Mouse (Mus musculus): ENCODE results near the gene St8sia6. TPM values are rescaled to one million over a fixed set of nuclear protein-coding genes. Genes with fewer than 3 reads are reported as not detected.
"Not testable (repeated sequence)": the region's sequence is repeated elsewhere in the genome, so short reads cannot be mapped to it uniquely, and the experiment has no call there.

St8sia6 gene
- total RNA-seq, 2 experiments from 2014 or later: 0.48 to 0.59 TPM

GRCm38 (mm10) chr2:13789365-13789764, 4.5 kb downstream of the St8sia6 start:
- no peak for TF ChIP-seq CTCF (IDR thresholded peaks at IDR 0.05)
- intact Hi-C loops (cut with DNase I): no loop called here
- Histone ChIP-seq H3K4me3 (no peak overlapping the region), H3K27ac (no peak overlapping the region)
- DNase-seq: no peak

GRCm38 (mm10) chr2:13786577-13787168, 7.2 kb downstream of the St8sia6 start:
- Histone ChIP-seq H3K4me3 (no peak overlapping the region), H3K27ac (no peak overlapping the region)
- TF ChIP-seq CTCF (IDR thresholded peaks at IDR 0.05): no peak
- intact Hi-C loops (cut with DNase I): no loop called here
- no peak for DNase-seq

- H3K4me3 ChIP-seq; H3K27ac ChIP-seq; intact Hi-C loops (cut with DNase I); DNase-seq: not testable (repeated sequence)
Observed at GRCm38 (mm10) chr2:13785992-13786391, 7.9 kb downstream of the St8sia6 start.

GRCm38 (mm10) chr2:13785247-13785646, 8.6 kb downstream of the St8sia6 start:
- H3K27ac ChIP-seq: no peak overlapping the region
- no peak for DNase-seq
- intact Hi-C loops (cut with DNase I): no loop called here
- TF ChIP-seq CTCF (IDR thresholded peaks at IDR 0.05): no peak
- H3K4me3 ChIP-seq: no peak overlapping the region

GRCm38 (mm10) chr2:13784448-13784847, 9.4 kb downstream of the St8sia6 start:
- no peak for TF ChIP-seq CTCF (IDR thresholded peaks at IDR 0.05)
- Histone ChIP-seq H3K27ac (no peak overlapping the region), H3K4me3 (no peak overlapping the region)
- intact Hi-C loops (cut with DNase I): no loop called here
- no peak for DNase-seq

- intact Hi-C loops (cut with DNase I): no loop called here
- no peak for TF ChIP-seq CTCF (IDR thresholded peaks at IDR 0.05)
- no peak overlapping the region for H3K27ac ChIP-seq
- no peak for DNase-seq
- no peak overlapping the region for H3K4me3 ChIP-seq
Observed at GRCm38 (mm10) chr2:13777032-13777431, 16.8 kb downstream of the St8sia6 start.

- DNase-seq: no peak
- Histone ChIP-seq H3K4me3 (no peak overlapping the region), H3K27ac (no peak overlapping the region)
- no peak for TF ChIP-seq CTCF (IDR thresholded peaks at IDR 0.05)
- intact Hi-C loops (cut with DNase I): no loop called here
Observed at GRCm38 (mm10) chr2:13776453-13776852, 17.4 kb downstream of the St8sia6 start.

GRCm38 (mm10) chr2:13775056-13775455, 18.8 kb downstream of the St8sia6 start:
- DNase-seq: no peak
- Histone ChIP-seq H3K27ac (no peak overlapping the region), H3K4me3 (no peak overlapping the region)
- TF ChIP-seq CTCF (IDR thresholded peaks at IDR 0.05): no peak
- intact Hi-C loops (cut with DNase I): no loop called here

GRCm38 (mm10) chr2:13768524-13768923, 25.3 kb downstream of the St8sia6 start:
- intact Hi-C loops (cut with DNase I): no loop called here
- Histone ChIP-seq H3K27ac (no peak overlapping the region; the same call in 1 of the 2 replicates), H3K4me3 (no peak overlapping the region)
- TF ChIP-seq CTCF (IDR thresholded peaks at IDR 0.05): no peak
- no peak for DNase-seq

- intact Hi-C loops (cut with DNase I): no loop called here
- DNase-seq: no peak
- TF ChIP-seq CTCF (IDR thresholded peaks at IDR 0.05): no peak
- Histone ChIP-seq H3K27ac (peak overlapping the region; percentile 40; the same call in 1 of the 2 replicates), H3K4me3 (no peak overlapping the region)
Observed at GRCm38 (mm10) chr2:13767532-13768411, 26.1 kb downstream of the St8sia6 start.

GRCm38 (mm10) chr2:13760366-13760765, 33.5 kb downstream of the St8sia6 start:
- no peak for DNase-seq
- intact Hi-C loops (cut with DNase I): no loop called here
- no peak for TF ChIP-seq CTCF (IDR thresholded peaks at IDR 0.05)
- no peak overlapping the region for H3K4me3 ChIP-seq
- no peak overlapping the region for H3K27ac ChIP-seq

GRCm38 (mm10) chr2:13757412-13757811, 36.5 kb downstream of the St8sia6 start:
- TF ChIP-seq CTCF (IDR thresholded peaks at IDR 0.05): no peak

GRCm38 (mm10) chr2:13755733-13756132, 38.1 kb downstream of the St8sia6 start:
- no peak for DNase-seq
- no peak overlapping the region for H3K27ac ChIP-seq
- no peak overlapping the region for H3K4me3 ChIP-seq
- intact Hi-C loops (cut with DNase I): no loop called here
- TF ChIP-seq CTCF (IDR thresholded peaks at IDR 0.05): no peak

More at GRCm38 (mm10) chr2:13757412-13757811, 36.5 kb downstream of the St8sia6 start:
- Histone ChIP-seq H3K4me3 (no peak overlapping the region), H3K27ac (no peak overlapping the region)
- intact Hi-C loops (cut with DNase I): no loop called here
- no peak for DNase-seq

All from gastrocnemius, adult 2 months (tissue).